Mouse (Mus musculus) olfactory bulb, adult 2 months (tissue): ENCODE results near the gene Gm8362.
"Not testable (repeated sequence)": the region's sequence is repeated elsewhere in the genome, so short reads cannot be mapped to it uniquely, and the experiment has no call there.

ENCODE experiments used
- CTCF ChIP-seq: fragments of 200-500 bp; IDR thresholded peaks from 2 replicates; pipeline ENCODE4 v1.5.1; 2012; ENCODE audit warnings: low read depth, mild to moderate bottlenecking, low read length, moderate library complexity; ENCODE audit not compliant: insufficient read depth
- POLR2A ChIP-seq: fragments of 200-500 bp; IDR thresholded peaks from 2 replicates; pipeline ENCODE4 v1.6.1; 2012; ENCODE audit warnings: mild to moderate bottlenecking, low read depth, low read length, moderate library complexity; ENCODE audit not compliant: insufficient read depth

- not testable (repeated sequence) for TF ChIP-seq POLR2A, CTCF
Measured at GRCm38 (mm10) chr14:6823297-6823696, 49.1 kb upstream of the Gm8362 start.
